Mouse (Mus musculus) testis, postnatal 10 days (tissue): ENCODE measurements around the gene Slc12a4.

ENCODE experiments used
- DNase-seq: peaks from one replicate; pipeline ENCODE4 v3.0.0; 2021; ENCODE audit warnings: low spot score

Slc12a4 gene

DNA sequence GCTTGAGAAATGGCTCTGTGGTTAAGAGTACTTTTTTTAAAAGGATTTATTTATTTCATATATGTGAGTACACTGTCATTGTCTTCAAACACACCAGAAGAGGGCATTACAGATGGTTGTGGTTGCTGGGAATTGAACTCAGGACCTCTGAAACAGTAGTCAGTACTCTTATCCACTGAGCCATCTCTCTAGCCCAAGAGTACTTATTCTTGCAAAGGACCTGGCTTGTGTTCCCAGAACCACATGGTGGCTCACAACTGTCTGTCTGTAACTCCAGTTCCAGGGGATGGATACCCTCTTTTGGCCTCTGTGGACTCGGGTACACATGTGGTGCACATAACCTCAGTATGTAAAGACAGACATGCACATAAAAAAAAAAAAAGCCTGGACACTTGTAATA lies 3.5 kb upstream of the Slc12a4 start:
- no peak for DNase-seq

DNA sequence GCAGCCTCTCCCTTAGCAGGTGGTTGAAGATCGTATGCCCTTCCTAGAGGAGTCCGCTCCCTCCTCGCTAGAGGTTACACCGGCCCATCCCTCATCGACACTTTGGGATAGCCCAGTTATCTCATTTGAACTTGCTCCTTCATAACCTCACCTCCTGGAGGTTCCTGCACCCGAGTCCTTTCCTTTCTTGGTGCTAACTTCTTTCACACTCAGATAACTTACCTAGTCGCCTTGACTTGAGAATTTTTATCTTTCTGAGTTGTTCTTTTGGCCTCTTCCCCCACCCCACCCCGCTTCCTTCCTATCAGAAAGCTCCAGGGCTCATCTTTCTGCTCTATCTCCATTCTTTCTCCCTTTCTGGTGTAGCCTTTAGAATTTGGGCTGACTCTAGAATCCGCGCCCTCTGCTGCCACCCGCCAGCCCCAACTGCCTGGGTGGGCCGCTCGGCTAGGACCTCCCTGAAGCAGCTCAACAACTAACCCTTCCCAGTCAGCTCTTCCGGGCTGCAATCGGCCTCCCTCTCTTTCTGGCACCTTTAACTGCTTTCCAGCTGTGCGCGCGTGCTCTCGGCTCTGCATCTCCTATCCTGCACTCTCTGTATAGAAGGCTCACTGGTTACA lies 905 bp upstream of the Slc12a4 start:
- DNase-seq: peak; percentile 74

DNA sequence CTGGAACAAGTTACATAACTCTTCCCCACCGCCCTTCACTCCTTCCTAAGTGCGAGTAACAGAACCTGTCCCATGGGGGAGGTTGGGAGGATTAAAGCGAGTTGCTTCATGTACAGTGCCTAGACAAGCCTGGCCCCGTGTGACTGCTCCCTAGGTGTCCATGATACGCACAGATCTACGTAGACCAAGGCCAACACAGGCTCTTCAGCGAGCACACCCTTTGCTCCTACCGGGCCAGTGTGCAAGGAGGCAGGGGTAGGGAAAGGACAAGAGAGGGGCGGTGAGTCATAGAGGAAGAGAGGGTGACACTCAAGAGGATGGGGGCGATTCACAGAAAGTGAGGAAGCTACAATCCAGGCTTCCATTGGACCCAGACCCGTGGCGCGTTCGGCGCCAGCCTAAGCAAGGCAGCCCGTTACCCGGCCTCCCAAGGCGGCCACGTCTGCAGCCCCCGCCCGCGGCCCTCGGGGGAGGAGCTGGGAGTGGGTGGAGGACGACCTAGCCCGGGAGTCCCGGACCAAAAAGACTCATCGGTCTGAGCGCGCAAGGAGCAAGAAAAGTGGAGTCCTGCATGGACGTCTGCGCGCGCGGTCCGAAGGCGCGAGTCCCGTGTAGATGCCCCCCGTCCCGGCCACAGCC lies 512 bp downstream of the Slc12a4 start:
- peak; percentile 79 for DNase-seq

DNA sequence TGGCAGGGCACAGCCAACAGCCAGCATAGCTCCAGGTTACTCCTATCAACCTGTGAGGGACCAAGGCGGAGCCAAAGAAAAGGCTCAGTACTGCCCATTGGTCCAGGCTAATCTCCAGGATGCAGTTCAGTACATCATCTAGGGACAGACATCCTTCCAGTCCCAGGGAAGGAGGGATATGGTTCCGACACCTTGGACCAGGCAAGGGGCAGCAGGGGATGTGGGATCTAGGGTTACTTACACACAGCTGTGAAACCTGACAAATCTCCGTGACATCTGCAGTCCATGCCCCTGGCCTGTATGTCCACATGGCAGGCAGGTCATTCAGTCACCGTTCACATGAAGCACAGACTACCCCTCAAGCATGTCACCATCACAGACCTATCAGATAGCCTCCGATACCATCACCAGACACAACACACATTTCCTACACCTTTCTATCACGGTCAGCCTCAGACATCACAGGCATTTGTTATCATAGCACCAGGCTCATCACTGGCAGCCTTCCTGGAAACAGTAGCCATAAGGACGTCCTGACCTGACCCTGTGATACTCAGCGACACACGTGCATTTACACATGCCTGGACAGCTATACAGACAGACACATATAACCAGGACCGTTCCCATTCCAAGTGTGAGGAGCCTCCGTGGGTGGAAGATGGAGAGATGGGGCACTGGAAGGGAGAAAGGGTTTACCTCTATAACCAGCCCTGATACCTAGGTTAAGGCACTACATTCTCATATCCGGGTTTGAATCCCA lies 1.2 kb downstream of the Slc12a4 start:
- no peak for DNase-seq

DNA sequence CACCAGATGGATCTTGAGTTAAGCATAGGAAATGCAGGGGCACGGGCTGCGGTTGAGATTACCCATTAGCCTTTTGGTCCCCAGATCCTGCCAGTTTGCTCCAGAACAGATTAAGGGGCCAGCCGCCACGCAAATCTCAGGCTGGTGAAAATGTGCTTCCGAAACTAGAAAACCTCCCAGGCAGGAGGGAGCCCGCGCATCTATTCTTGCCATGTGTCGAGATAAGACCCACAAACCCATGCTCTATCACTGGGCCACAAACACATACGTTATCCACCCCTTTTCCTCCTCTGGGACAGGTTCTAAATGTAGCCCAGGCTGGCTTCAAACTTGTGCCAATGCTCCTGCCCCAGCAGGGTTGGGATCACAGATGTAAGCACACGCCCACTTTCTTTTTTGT lies 4.4 kb downstream of the Slc12a4 start:
- DNase-seq: no peak

DNA sequence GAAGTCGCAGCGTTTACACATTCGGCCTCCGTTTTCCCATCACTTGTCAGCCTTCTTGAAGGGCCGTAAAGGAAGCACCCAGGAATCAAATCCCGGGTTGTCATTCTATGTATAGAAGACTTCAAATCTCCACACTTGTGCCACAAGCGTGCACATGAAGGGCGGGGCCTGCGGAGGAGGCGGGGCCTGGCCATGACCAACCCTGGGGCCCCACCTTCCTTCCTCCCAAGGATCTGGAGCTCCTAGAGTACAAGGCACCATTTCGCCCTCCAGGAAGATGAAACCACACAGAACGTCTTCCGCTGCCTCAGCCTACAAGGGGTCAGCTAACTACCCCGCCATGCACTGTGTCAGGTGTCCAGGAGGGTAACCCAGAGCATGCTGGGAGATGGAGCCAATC lies 4.8 kb downstream of the Slc12a4 start:
- peak; percentile 49 for DNase-seq

DNA sequence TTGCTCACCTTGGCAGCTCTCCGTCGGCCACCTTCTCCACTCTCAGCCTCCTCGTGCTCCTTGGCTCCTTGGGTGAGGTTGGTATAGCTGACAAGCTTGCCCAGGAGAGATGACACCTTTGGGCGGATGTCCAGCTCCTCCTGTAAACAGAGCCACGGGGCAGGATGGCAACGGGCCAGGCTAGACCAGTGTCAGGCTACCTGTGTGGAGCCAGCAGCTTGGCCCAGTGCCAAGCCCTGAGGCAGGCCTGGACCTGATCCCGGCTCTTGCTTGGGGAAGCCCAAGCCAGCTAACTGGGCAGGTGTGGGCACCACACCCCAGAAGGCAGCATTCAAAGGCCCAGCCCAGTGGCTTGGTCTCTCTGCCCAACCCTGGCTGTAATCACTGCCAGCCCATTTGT lies 6.5 kb downstream of the Slc12a4 start:
- DNase-seq: peak; percentile 72

DNA sequence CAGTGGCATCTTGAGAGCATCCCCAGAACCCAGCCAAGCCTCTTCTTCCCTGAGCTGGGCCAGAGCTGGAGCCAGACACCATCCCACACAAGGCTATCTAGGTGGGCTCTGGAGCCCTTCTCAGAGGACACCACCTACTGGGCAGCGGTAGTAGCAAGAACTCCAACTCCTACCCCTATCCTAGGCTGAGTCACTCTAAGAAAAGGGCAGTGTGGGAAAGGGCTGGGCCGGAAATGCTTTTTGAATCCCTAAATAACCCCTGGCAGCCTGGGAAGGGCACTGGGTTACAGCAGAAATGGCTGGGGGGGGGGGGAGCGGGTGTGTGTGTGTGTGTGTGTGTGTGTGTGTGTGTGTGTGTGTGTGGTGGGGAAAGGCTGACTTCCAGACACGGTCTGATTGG lies 8.1 kb downstream of the Slc12a4 start:
- peak; percentile 43 for DNase-seq

DNA sequence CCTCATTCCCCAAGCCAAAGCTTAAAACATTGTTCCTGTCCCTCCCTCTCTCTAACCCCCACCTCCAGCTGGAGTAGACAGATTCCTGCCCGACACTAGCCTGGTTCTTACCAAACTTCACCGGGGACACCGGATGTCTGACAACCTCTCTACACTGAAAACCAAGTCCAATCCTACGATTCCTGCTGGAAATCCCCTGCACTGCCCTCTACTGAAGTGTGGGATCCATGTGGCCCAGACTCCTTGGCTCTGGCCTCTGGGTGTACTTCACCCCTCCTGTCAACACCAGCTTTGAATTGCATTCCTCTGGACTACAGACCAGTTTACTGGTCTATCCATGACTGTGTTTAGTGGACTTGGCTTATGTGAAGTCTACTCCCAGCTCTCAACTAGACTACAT lies 9.3 kb downstream of the Slc12a4 start:
- no peak for DNase-seq

DNA sequence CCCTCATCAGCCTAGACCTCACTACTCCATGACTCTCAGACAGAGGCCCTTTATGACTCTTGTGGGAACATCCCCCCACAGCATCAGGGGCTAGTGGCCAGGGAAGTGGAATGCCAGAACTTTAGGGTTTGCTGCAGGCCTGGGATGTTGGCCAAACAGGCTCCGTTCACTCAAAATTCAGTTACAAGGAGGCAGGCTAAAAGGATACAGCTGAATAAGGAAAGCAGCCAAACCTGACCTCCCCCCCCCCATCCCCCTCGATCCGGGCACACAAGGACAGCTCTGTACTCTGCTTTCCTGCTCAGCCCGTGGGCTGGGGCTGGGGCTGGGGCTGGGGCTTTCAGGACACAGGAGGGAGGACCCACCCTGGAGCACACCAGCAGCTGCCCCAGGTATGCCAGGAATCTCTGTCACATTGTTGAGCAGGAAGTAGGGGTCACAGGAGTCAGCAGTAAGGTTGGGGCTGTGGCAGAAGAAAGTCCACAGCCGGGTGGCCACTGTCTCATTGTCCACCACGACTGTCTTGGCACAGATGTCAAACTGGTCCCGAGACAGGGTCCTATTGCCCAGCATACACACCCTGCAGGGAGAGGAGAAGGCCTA lies 14.7 kb downstream of the Slc12a4 start:
- peak; percentile 72 for DNase-seq

DNA sequence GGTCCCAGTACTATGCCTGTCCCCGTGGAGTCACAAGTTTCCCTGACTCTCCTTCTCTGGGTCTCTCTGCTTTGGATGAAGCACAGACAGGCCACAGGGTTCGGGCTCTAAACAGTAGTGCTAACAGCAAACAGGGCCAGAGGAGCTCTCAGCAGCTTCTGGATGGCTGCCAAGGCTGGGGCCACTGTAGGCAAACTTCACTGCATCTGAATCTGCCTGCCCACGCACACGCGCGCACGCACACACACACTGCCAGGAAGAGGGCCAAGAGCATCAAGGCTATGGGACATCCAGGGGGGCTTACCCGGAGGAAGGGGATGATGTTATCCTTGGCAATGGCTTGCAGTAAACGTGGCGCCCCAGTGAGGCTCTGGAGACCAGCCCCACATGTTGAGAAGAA lies 16.5 kb downstream of the Slc12a4 start:
- DNase-seq: peak; percentile 89

DNA sequence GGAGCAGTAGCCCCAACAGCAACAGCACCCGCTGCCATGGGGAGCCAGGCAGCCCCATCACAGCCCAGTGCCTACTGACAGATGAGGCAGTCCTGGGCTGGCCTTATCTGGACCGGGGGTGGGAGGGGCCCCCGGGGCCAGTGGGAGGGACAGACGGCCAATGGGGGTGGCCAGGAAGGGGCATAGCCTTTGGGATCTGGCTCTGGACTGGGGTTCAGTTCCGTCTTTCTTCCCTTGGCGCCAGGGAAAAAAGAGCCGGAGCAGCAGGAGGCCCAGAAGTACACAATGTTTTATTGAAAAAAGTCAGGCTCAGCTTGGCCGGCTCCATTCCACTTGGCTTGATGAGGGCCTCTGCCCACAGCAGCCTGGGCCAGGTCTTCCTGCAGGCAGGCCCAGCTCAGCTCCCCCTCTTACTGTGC lies 22.6 kb downstream of the Slc12a4 start, which contains the start of gene Lcat:
Gene Lcat, minus strand, starts transcription at position 62 of the 419 bp plus-strand sequence.
- DNase-seq: no peak

DNA sequence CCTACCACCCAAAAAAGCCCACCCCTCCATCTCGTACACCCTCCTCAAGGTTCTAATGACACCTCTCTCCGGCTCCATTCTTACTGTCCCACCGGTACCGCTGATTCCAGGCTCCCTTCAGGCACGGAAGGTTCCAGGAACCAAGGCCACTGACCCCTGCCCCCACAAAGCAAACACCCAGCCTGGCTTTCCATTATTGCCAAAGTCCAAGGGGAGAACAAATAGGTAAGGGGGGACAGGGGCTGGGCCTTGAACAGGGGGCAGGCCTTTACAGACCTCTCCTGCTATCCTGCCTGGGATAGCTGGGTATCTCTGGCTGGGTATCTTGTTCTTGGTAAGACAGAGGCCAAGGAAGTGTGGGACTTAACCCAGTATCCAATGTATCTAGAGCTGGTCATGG lies 23.4 kb downstream of the Slc12a4 start:
- DNase-seq: no peak

DNA sequence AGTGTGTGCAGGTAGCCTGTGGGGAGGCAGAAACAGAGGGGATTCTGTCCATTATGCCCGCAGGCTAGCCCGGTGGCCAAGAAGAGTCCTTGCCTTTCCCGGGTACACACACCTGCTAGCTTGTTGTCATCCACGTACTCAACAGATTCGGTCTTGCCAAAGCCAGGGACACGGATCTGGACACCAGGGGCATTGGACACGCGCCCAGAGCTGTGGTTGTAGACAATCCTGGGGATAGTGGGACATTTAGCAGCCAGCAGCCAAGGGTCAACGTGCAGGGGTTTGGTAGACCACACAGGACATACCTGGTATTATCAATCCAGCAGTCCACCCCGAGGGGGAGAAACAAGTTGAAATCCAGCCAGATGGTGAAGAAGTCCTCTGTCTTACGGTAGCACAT lies 23.9 kb downstream of the Slc12a4 start:
- no peak for DNase-seq

DNA sequence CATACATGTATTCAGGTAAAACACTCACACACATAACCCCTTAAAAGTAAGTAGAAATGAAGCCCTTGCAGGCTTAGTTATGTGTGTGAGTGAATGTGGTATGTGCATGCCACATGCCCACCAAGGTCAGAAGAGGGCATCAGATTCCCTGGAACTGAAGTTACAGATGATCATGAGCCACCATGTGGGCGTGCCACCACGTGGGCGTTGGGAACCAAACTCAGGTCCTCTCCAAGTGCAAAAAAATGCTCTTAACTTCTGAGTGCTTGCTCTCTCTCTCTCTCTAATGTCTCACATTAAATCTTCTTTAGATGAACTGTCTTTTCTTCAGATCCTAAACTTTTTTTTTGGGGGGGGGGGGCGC lies 27.6 kb downstream of the Slc12a4 start, which contains the start of gene Psmb10:
Gene Psmb10, minus strand, starts transcription at position 139 of the 364 bp plus-strand sequence.
- peak; percentile 64 for DNase-seq

DNA sequence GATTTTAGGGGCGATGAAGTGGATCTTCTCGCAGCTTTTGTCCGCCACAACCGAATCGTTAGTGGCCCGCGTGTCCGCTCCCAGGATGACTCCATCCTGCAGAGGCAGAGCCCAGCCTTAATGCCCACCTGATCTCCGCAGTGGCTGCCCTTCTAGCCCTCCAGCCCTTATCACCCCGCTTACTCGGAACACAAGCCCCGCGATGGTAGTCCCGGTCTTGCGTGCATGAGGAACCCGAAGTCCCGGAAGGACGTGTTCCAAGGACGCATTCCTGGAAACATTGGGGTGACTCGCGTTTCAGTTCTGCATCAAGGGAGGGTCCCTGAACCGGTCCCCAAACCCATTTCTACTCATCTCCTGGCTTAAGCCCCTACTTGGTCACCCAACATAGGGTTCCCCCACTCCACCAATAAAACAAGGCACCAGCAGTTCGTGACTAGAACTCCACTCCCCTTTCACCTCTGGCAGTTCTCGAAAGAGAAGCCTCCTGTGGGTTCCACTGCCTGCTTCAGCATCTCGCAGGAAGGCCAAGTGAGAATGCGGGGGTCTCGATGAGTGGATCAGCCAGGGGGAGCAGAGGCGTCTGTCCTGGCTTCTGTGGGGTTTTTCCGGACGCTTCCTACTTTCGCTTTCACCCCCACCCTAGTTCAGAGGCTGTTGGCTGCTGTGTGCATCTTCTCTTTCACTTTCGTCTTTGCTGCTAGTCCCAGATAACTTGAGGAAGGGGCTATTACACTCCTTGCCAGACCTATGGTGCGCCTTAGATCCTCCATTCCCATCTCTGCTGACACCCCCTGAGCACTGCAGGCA lies 28.2 kb downstream of the Slc12a4 start:
- DNase-seq: peak; percentile 59

DNA sequence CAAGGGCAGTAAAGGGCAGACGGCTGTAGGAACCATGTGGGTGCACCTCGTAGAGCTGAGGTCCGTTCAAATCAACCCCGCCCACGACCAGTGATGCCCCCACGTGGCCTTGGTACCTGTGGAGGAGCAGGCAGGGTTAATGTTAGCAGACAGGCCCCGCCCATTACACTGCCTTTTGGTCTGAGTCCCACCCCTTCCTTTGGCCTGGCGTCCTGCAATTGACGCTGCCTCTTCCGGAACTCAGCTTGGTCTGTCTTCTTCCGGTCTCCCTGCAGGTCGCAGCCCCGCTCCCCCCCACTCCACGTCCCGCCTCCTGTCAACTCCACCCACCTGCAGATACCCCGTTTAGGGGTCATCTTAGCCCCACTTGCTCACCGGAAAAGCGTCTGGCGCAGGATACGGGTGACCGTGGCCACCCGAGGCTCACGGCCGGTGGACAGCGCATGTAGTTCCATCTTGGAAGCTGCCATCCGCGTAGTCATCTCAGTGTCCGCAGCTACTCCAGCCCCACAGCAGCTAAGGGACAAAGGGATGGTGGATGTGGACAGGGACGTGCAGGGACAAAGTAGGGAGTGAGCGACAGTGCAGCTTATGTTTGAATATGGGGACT lies 28.9 kb downstream of the Slc12a4 start:
- peak; percentile 89 for DNase-seq

DNA sequence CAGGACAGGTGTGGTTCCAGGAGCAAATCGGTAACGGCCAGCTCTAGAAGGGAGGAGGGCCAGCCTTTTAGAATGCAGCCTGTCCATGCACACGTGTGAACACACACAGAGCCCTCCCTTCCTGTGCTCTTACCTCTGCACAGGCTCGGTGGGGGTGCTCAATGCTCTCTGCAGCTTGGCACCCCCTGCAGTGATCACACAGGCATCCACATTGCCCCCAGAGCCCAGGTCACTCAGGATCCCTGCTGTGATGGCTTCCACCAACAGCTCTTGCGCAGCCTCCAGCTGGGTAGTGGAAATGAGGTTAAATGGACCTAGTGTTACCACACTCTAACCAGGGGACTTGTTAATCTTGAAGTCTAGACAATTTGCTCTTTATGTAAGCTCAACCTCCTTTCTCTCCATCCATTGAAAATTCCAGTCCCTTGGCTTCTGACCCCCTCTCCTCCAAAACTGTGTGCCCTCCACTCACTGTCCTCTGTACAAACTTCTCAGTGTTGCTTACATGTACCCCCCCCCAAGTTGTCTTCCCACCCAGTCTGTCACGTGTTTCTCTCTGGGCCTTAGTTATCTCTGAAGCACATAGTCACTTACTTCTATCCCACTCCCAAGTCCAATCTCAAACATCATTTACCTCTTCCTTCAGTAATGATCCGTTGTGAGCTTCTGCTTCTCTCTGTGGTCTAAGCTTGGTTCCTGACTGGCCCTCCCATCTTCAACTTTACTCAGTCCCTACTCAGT lies 29.9 kb downstream of the Slc12a4 start:
- peak; percentile 37 for DNase-seq

DNA sequence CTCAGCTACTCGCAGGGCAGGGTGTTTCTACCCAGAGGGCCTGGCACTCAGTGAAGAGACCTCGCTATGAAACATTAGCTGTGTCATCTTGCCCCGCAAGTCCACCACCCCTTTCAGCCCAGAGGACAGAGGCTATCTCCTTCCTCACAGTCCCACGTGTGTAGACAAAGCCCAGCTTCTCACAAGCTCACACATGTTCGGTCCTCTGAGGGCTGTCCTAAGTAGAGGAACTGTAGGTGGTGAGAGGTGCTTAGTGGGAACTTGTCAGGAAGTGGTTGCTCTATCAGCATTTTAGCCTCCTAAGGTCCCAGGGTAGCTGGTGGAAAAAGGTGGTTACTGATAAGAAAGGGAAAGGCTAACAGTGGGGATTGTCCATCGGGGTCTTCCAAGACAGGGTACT lies 30.8 kb downstream of the Slc12a4 start:
- DNase-seq: no peak

DNA sequence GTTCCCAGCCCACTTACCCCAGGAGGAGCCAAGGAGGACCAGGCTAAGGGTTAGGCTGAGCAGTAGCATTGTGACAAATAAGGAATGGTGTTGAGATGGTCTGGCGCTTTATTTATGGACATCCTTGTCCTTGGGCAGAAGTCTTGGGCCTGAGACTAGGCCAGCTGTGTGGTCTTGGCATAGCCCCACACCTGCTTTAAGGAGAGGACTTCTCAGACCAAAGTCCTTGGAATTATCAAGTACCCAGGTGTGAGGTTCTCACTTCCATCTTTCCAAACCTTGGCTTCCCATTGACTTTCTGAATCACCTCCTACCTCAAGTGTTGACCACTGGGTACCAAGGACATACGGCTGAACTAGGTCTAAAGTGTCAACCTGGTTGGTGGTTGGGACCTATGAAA lies 32.1 kb downstream of the Slc12a4 start, which contains the start of gene Ctrl:
Gene Ctrl, minus strand, starts transcription at position 101 of the 400 bp plus-strand sequence.
- DNase-seq: no peak

DNA sequence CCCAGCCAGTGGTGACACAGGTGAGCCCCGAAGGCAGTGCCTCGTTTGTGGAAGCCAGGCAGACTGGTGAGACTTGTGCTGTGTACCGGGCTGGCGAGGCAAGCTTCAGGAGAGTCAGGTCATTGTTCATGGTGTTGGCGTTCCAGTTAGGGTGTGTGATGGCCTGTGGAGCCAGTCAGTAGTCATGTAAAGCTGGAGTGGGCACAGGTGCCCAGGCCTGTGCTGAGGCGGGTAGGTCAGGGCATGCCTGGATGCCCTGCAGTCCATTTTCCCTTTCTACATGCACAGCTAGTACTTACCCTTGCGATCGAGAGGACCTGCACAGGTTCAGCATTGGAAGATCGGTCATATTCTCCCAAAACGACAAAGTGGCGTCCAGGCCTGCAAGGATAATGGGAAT lies 33.4 kb downstream of the Slc12a4 start:
- DNase-seq: peak; percentile 44
